Mouse (Mus musculus) G1E (cell line): ENCODE data around the gene Krtcap2.

Source experiments
- CTCF ChIP-seq: IDR thresholded peaks from 2 replicates; pipeline ENCODE4 v1.5.1; 2012; ENCODE audit warnings: low read depth, low read length, inconsistent platforms, mixed read lengths
- POLR2AphosphoS5 ChIP-seq: IDR thresholded peaks from 2 replicates; pipeline ENCODE4 v1.6.1; 2012; ENCODE audit warnings: low read depth, low read length, inconsistent platforms; ENCODE audit not compliant: insufficient replicate concordance
- TAL1 ChIP-seq: conservative IDR thresholded peaks from 2 replicates; pipeline ENCODE4 v1.6.1; 2012; ENCODE audit warnings: low read depth, low read length, inconsistent platforms, mixed read lengths

DNA sequence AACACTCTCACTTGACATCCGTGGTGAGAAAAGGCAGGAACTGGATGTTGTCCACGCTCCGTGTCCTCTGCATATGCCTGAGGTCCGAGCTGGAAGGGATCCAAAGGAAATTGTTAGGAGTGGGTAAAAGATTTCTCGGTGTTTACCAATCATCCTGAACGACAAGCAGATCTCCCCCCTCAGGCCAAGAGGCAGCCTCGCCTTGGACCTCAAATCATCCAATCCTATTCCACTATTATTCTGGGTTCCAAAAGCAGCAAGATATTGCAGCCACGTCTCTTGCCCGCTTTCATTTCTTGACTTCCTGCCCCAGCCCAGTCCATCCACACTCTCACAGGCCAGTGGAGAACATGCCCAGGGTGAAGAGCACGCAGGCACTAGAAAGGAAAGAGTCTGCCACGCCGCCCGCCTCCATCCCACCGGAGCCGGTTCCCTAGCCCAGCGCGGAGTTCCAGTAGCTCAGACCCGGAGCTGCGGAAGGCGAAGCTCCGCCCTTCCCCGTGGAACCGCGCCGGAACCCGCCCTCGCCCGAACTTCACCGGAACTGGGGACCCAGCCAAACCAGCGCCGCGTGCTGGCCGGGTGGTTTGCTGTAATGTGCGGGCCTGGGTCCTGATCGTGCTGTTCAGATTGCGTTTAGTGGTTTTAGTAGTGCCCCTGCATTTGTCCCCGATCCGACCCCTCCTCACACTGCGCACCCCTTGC is 24.4 kb downstream of the Krtcap2 start, which contains the start of gene Slc50a1:
- no peak for TF ChIP-seq CTCF
- TF ChIP-seq TAL1: no peak
- no peak for TF ChIP-seq POLR2AphosphoS5
